In the genomic region with DNA sequence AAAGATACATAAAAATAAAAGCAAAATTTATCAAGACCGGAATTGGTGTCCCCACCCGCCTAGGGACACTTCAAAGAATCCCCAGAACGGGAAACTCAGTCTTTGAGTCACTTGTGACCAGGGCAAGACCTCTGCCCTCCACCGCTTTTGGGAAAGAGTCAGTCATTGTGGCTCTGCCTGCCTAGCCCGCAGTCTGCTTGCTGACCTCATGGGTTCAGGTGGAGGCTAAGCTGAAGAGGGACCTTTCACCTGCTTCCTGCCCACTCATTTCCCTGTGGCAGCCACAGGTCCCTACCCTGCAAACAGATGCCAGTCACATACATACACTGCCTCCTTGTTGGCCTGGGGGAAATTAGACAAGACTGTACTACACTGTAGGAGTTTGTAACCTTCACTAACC, we compare ENCODE assay signal across 24 mouse cellular contexts. TPM values are rescaled to one million over a fixed set of nuclear protein-coding genes. Genes with fewer than 3 reads are reported as not detected.
DNase-seq lines count a peak whose midpoint lies in the region; ATAC-seq and TF ChIP-seq lines count a peak whose summit lies in the region.
"Had no signal": no experiment of that assay in that cellular context is flagged by ENCODE, and none has a peak within 500 bp of the region (broad histone marks: within the 10 kb centered on the region; RNA-seq: fewer than 3 reads in every experiment).

No protein-coding gene starts in this region.

- in situ Hi-C loops in CH12.LX (cut with MboI; ENCODE audit: low pct_ligation_motif_present, low pct_unique_long_range_greater_than_20kb, low sequenced_read_pairs) = no loop called here

- peak; percentile 40 for ATAC-seq in intestine, embryonic 15.5 days
- 0 out of 2 replicates have a peak, but pooled peaks have one; percentile 20 for ATAC-seq in monocyte, adult 5-6 weeks (replicated peaks; ENCODE audit: insufficient number of reproducible peaks, low FRiP score, low TSS enrichment, poor library complexity, severe bottlenecking)
- ATAC-seq in hindbrain, postnatal 0 days = no peak

- no peak for TF ChIP-seq CTCF in liver, adult 2 months (IDR thresholded peaks at IDR 0.05; ENCODE audit: low read depth, low read length)
- no peak for TF ChIP-seq CTCF in CH12.LX (conservative IDR thresholded peaks at IDR 0.05 in 1 of 2, IDR thresholded peaks at IDR 0.05 in 1 of 2; ENCODE audit: low read depth in 2 of 2, low read length in 2 of 2)
- no peak for TF ChIP-seq CTCF in hindbrain, postnatal 0 days (IDR thresholded peaks at IDR 0.05; ENCODE audit: low read depth)

- no peak overlapping the region for H3K9ac ChIP-seq in liver, adult 2 months (ENCODE audit: low read depth, low read length)
- H3K9ac ChIP-seq in CH12.LX (ENCODE audit: insufficient read depth, low read depth) = no peak overlapping the region
- no peak overlapping the region for H3K9ac ChIP-seq in intestine, embryonic 15.5 days
- H3K9ac ChIP-seq in hindbrain, postnatal 0 days (replicated peaks; ENCODE audit: low read length) = no peak overlapping the region
- H3K9ac ChIP-seq: embryonic facial prominence, embryonic 13.5 days; heart, embryonic 15.5 days; hindbrain, embryonic 12.5 days; liver, embryonic 14.5 days; midbrain, embryonic 12.5 days; neural tube, embryonic 15.5 days had no signal

- TF ChIP-seq POLR2A in liver, adult 2 months (IDR thresholded peaks at IDR 0.05; ENCODE audit: extremely low read depth, insufficient read depth, low read length) = no peak
- no peak for TF ChIP-seq POLR2A in CH12.LX (IDR thresholded peaks at IDR 0.05; ENCODE audit: low read depth, low read length)

- no peaks in the 10 kb centered on the region for H3K36me3 ChIP-seq in liver, adult 2 months (ENCODE audit: control insufficient read depth, insufficient read depth, low read length)
- H3K36me3 ChIP-seq in CH12.LX (replicated peaks in 1 of 2; ENCODE audit: control insufficient read depth in 1 of 2, insufficient read depth in 1 of 2, low read length in 1 of 2) = no peaks in the 10 kb centered on the region
- no peaks in the 10 kb centered on the region for H3K36me3 ChIP-seq in intestine, embryonic 15.5 days
- H3K36me3 ChIP-seq in hindbrain, postnatal 0 days (ENCODE audit: insufficient read depth, low read length) = no peaks in the 10 kb centered on the region
- H3K36me3 ChIP-seq: embryonic facial prominence, embryonic 13.5 days; heart, embryonic 15.5 days; hindbrain, embryonic 12.5 days; midbrain, embryonic 12.5 days; neural tube, embryonic 15.5 days had no signal

- H3K4me3 ChIP-seq in liver, adult 2 months (ENCODE audit: insufficient read depth, low read depth, low read length) = no peak overlapping the region
- no peak overlapping the region for H3K4me3 ChIP-seq in CH12.LX (replicated peaks in 1 of 3; ENCODE audit: low read depth in 2 of 3, low read length in 2 of 3, poor library complexity in 1 of 3)
- H3K4me3 ChIP-seq in intestine, embryonic 15.5 days (replicated peaks) = no peak overlapping the region
- H3K4me3 ChIP-seq in hindbrain, postnatal 0 days (ENCODE audit: low read length) = no peak overlapping the region
- H3K4me3 ChIP-seq: embryonic facial prominence, embryonic 13.5 days; gastrocnemius, adult 2 months; heart, embryonic 15.5 days; hindbrain, embryonic 12.5 days; midbrain, embryonic 12.5 days; myocyte; neural tube, embryonic 15.5 days had no signal

- H3K79me2 ChIP-seq in liver, adult 2 months (ENCODE audit: control insufficient read depth, insufficient read depth, low read length) = no peaks in the 10 kb centered on the region
- H3K79me2 ChIP-seq in CH12.LX (replicated peaks; ENCODE audit: control insufficient read depth, extremely low read depth, insufficient read depth, poor library complexity, severe bottlenecking) = no peaks in the 10 kb centered on the region

- 20% methylated on average over 5 of the region's 5 CpGs for WGBS in liver, adult 2 months
- 51% methylated on average over 5 of the region's 5 CpGs for WGBS in intestine, embryonic 15.5 days
- WGBS in hindbrain, postnatal 0 days = 53% methylated on average over 5 of the region's 5 CpGs

- no peak for TF ChIP-seq RAD21 in CH12.LX (IDR thresholded peaks at IDR 0.05; ENCODE audit: low read depth, low read length)

- peak; percentile 39 for DNase-seq in liver, adult 2 months (ENCODE audit: extremely low read depth, low read depth, low spot score)
- no peak for DNase-seq in liver
- peak; percentile 55 for DNase-seq in CH12.LX (ENCODE audit: extremely low read depth)
- DNase-seq in hindbrain, postnatal 0 days (ENCODE audit: low spot score) = no peak
- no peak for DNase-seq in kidney, adult 18-20 months
- no peak for DNase-seq in embryo, embryonic 10.5 days (ENCODE audit: low spot score)
- DNase-seq: adrenal gland, adult 2 months; B cell, adult 2 months; cerebellum, adult 11 months; gastrocnemius, adult 2 months; heart, adult 18-20 months; kidney, adult 8-10 months; kidney, postnatal 4 days; lung, postnatal 36 days; thymus, postnatal 4 days had no signal

- no peak overlapping the region for H3K27ac ChIP-seq in liver, adult 2 months (replicated peaks; ENCODE audit: insufficient read depth, low read depth, low read length)
- H3K27ac ChIP-seq in CH12.LX (ENCODE audit: insufficient read depth, low read depth) = no peak overlapping the region
- H3K27ac ChIP-seq in intestine, embryonic 15.5 days = no peak overlapping the region
- no peak overlapping the region for H3K27ac ChIP-seq in hindbrain, postnatal 0 days
- H3K27ac ChIP-seq: embryonic facial prominence, embryonic 13.5 days; gastrocnemius, adult 2 months; heart, embryonic 15.5 days; hindbrain, embryonic 12.5 days; liver, embryonic 14.5 days; midbrain, embryonic 12.5 days; neural tube, embryonic 15.5 days had no signal

- no peaks in the 10 kb centered on the region for H3K9me3 ChIP-seq in CH12.LX (replicated peaks; ENCODE audit: low read length)
- H3K9me3 ChIP-seq in intestine, embryonic 15.5 days = no peaks in the 10 kb centered on the region
- H3K9me3 ChIP-seq in hindbrain, postnatal 0 days (ENCODE audit: low read length) = no peaks in the 10 kb centered on the region
- H3K9me3 ChIP-seq: embryonic facial prominence, embryonic 13.5 days; heart, embryonic 15.5 days; hindbrain, embryonic 12.5 days; midbrain, embryonic 12.5 days; neural tube, embryonic 15.5 days had no signal

- peak overlapping the region; percentile 8; the same call in 1 of the 2 replicates for H3K4me2 ChIP-seq in CH12.LX (ENCODE audit: insufficient read depth, low read depth, poor library complexity, severe bottlenecking)
- no peak overlapping the region for H3K4me2 ChIP-seq in intestine, embryonic 15.5 days (replicated peaks)
- no peak overlapping the region for H3K4me2 ChIP-seq in hindbrain, postnatal 0 days (ENCODE audit: low read depth, low read length)
- H3K4me2 ChIP-seq: embryonic facial prominence, embryonic 13.5 days; heart, embryonic 15.5 days; hindbrain, embryonic 12.5 days; midbrain, embryonic 12.5 days; neural tube, embryonic 15.5 days had no signal

- dilution Hi-C loops in CH12.LX (cut with MboI; ENCODE audit: extremely low pct_ligation_motif_present, extremely low pct_unique_long_range_greater_than_20kb, low sequenced_read_pairs) = no loop called here

- no peaks in the 10 kb centered on the region for H3K27me3 ChIP-seq in liver, adult 2 months (ENCODE audit: control insufficient read depth, insufficient read depth, low read length)
- peaks cover 3% of the 10 kb centered on the region for H3K27me3 ChIP-seq in CH12.LX (replicated peaks)
- no peaks in the 10 kb centered on the region for H3K27me3 ChIP-seq in intestine, embryonic 15.5 days (replicated peaks)
- no peaks in the 10 kb centered on the region for H3K27me3 ChIP-seq in hindbrain, postnatal 0 days (ENCODE audit: insufficient read depth, low read length)
- H3K27me3 ChIP-seq: embryonic facial prominence, embryonic 13.5 days; hindbrain, embryonic 12.5 days; midbrain, embryonic 12.5 days; neural tube, embryonic 15.5 days had no signal

- TF ChIP-seq EP300 in CH12.LX (IDR thresholded peaks at IDR 0.05; ENCODE audit: low read length) = no peak

- peaks cover 10% of the 10 kb centered on the region for H3K4me1 ChIP-seq in liver, adult 2 months (ENCODE audit: control insufficient read depth, insufficient read depth, low read length)
- H3K4me1 ChIP-seq in CH12.LX (ENCODE audit: control insufficient read depth in 1 of 2, insufficient read depth in 2 of 2) = peaks cover 21 to 25% of the 10 kb centered on the region in 2 experiments
- peaks cover 8% of the 10 kb centered on the region; the same call in 1 of the 2 replicates for H3K4me1 ChIP-seq in intestine, embryonic 15.5 days (replicated peaks)
- no peaks in the 10 kb centered on the region for H3K4me1 ChIP-seq in hindbrain, postnatal 0 days (ENCODE audit: insufficient read depth, low read length)
- H3K4me1 ChIP-seq: embryonic facial prominence, embryonic 13.5 days; heart, embryonic 15.5 days; hindbrain, embryonic 12.5 days; midbrain, embryonic 12.5 days; neural tube, embryonic 15.5 days had no signal

RNA-seq across cellular contexts. Expression of gene Hilpda, which starts 25.7 kb away (rescaled TPM):
- total RNA-seq in liver, adult 2 months (2014; rRNA removed) = 2.5 and 3.3 TPM in 2 replicates
- 4.0 and 5.8 TPM in 2 replicates for polyA plus RNA-seq in liver, adult 2 months (2012; rRNA removed)
- 14.6 and 23.7 TPM in 2 replicates for total RNA-seq in CH12.LX (2012; rRNA removed)
- total RNA-seq in CH12.LX (2014; rRNA removed) = 40.0 and 52.3 TPM in 2 replicates
- polyA plus RNA-seq in CH12.LX (2012; ENCODE audit: insufficient read length, low read depth) = 10.5 and 11.1 TPM in 2 replicates
- 32.4 and 34.6 TPM in 2 replicates for polyA plus RNA-seq in intestine, embryonic 15.5 days (2015; fragmentation: Nextera tagmentation; extraction: Ambion mirVana)
- 7.6 to 8.9 TPM (median 8.5 TPM) in 3 replicates for total RNA-seq in monocyte, adult 5-6 weeks (2017)
- 26.5 and 35.8 TPM in 2 replicates for total RNA-seq in hindbrain, postnatal 0 days (2014; rRNA removed)
- 23.3 and 25.6 TPM in 2 replicates for polyA plus RNA-seq in hindbrain, postnatal 0 days (2015; fragmentation: Nextera tagmentation; extraction: Ambion mirVana)

RNA-seq across cellular contexts. Expression of gene Impdh1, which starts 30.4 kb away (rescaled TPM):
- 1.1 and 2.6 TPM in 2 replicates for total RNA-seq in liver, adult 2 months (2014; rRNA removed)
- 3.4 and 5.2 TPM in 2 replicates for polyA plus RNA-seq in liver, adult 2 months (2012; rRNA removed)
- total RNA-seq in CH12.LX (2012; rRNA removed) (14.9 and 17.3 TPM in 2 replicates), CH12.LX (2014; rRNA removed) (2.5 and 3.1 TPM in 2 replicates)
- 19.6 and 21.6 TPM in 2 replicates for polyA plus RNA-seq in CH12.LX (2012; ENCODE audit: insufficient read length, low read depth)
- 44.7 and 44.8 TPM in 2 replicates for polyA plus RNA-seq in intestine, embryonic 15.5 days (2015; fragmentation: Nextera tagmentation; extraction: Ambion mirVana)
- total RNA-seq in monocyte, adult 5-6 weeks (2017) = 16.4 to 27.6 TPM (median 22.7 TPM) in 3 replicates
- total RNA-seq in hindbrain, postnatal 0 days (2014; rRNA removed) = 37.8 and 46.3 TPM in 2 replicates
- 63.4 and 64.4 TPM in 2 replicates for polyA plus RNA-seq in hindbrain, postnatal 0 days (2015; fragmentation: Nextera tagmentation; extraction: Ambion mirVana)

RNA-seq across cellular contexts. Expression of gene Fam71f2, which starts 32.8 kb away (rescaled TPM):
- not detected in 2 replicates for total RNA-seq in liver, adult 2 months (2014; rRNA removed)
- polyA plus RNA-seq in liver, adult 2 months (2012; rRNA removed) = 0.24 TPM in 1 of 2 replicates, not detected in the other
- total RNA-seq in CH12.LX (2012; rRNA removed) (0.29 and 0.30 TPM in 2 replicates), CH12.LX (2014; rRNA removed) (0.34 TPM in 1 of 2 replicates, not detected in the other)
- 0.23 TPM in 1 of 2 replicates, not detected in the other for polyA plus RNA-seq in CH12.LX (2012; ENCODE audit: insufficient read length, low read depth)
- 0.24 and 0.39 TPM in 2 replicates for polyA plus RNA-seq in intestine, embryonic 15.5 days (2015; fragmentation: Nextera tagmentation; extraction: Ambion mirVana)
- total RNA-seq in monocyte, adult 5-6 weeks (2017) = 1.9 TPM in 1 of 3 replicates, not detected in the others
- 0.79 and 2.1 TPM in 2 replicates for total RNA-seq in hindbrain, postnatal 0 days (2014; rRNA removed)
- 0.29 and 0.39 TPM in 2 replicates for polyA plus RNA-seq in hindbrain, postnatal 0 days (2015; fragmentation: Nextera tagmentation; extraction: Ambion mirVana)
- total RNA-seq: heart, adult 18-20 months had no signal

Comparison
In these comparisons a context has a peak if more than half of its experiments do, and no peak if none do; other contexts are left out.
1. DNase-seq: peak in liver, adult 2 months (single experiment) and CH12.LX (single experiment); none in liver (single experiment), hindbrain, postnatal 0 days (single experiment), kidney, adult 18-20 months (single experiment) and embryo, embryonic 10.5 days (single experiment).